8 mouse cellular contexts compared by ENCODE assay signal in genomic region chr8:11700060-11701032, GRCm38 (mm10). TPM values are rescaled to one million over a fixed set of nuclear protein-coding genes. Genes with fewer than 3 reads are reported as not detected.
DNase-seq lines count a peak whose midpoint lies in the region; ATAC-seq lines count a peak whose summit lies in the region.

No protein-coding gene starts in this region.

- no peaks in the 10 kb centered on the region for H3K36me3 ChIP-seq in heart, embryonic 13.5 days
- no peaks in the 10 kb centered on the region for H3K36me3 ChIP-seq in liver, embryonic 12.5 days
- no peaks in the 10 kb centered on the region for H3K36me3 ChIP-seq in stomach, embryonic 14.5 days (ENCODE audit: control insufficient read depth, insufficient read depth, low read length)

- peaks cover 20% of the 10 kb centered on the region for H3K4me1 ChIP-seq in heart, embryonic 13.5 days
- peaks cover 6% of the 10 kb centered on the region; the same call in 1 of the 2 replicates for H3K4me1 ChIP-seq in liver, embryonic 12.5 days
- no peaks in the 10 kb centered on the region for H3K4me1 ChIP-seq in stomach, embryonic 14.5 days (ENCODE audit: control insufficient read depth, insufficient read depth, low read length)

- peak; percentile 72 for ATAC-seq in erythroblast, adult 5-6 weeks (replicated peaks; ENCODE audit: low FRiP score, poor library complexity, severe bottlenecking)
- ATAC-seq in heart, embryonic 13.5 days (ENCODE audit: extremely low read depth, insufficient number of reproducible peaks, low FRiP score, low TSS enrichment) = peak; percentile 56; the same call in 1 of the 2 replicates
- ATAC-seq in liver, embryonic 12.5 days = peak; percentile 59
- no peak for ATAC-seq in stomach, embryonic 14.5 days (ENCODE audit: insufficient number of reproducible peaks, insufficient read depth, low FRiP score, low read depth)

- H3K27me3 ChIP-seq in heart, embryonic 13.5 days (replicated peaks) = peaks cover 6% of the 10 kb centered on the region
- H3K27me3 ChIP-seq in liver, embryonic 12.5 days (replicated peaks) = peaks cover 12% of the 10 kb centered on the region; the same call in 1 of the 2 replicates
- no peaks in the 10 kb centered on the region for H3K27me3 ChIP-seq in stomach, embryonic 14.5 days (ENCODE audit: control insufficient read depth, insufficient read depth, low read length)

- H3K4me2 ChIP-seq in heart, embryonic 13.5 days = peak overlapping the region; percentile 65
- peak overlapping the region; percentile 30 for H3K4me2 ChIP-seq in liver, embryonic 12.5 days
- peak overlapping the region; percentile 31 for H3K4me2 ChIP-seq in stomach, embryonic 14.5 days (replicated peaks; ENCODE audit: low read depth, low read length)

- WGBS in heart, embryonic 13.5 days = 33% methylated on average over 26 of the region's 26 CpGs
- 37% methylated on average over 26 of the region's 26 CpGs for WGBS in liver, embryonic 12.5 days (ENCODE audit: insufficient replicate concordance)
- 35% methylated on average over 26 of the region's 26 CpGs for WGBS in stomach, embryonic 14.5 days

- 0 out of 2 replicates have a peak overlapping the region, but pooled peaks have one; percentile 29 for H3K27ac ChIP-seq in heart, embryonic 13.5 days (replicated peaks)
- H3K27ac ChIP-seq in liver, embryonic 12.5 days = no peak overlapping the region
- H3K27ac ChIP-seq in stomach, embryonic 14.5 days (ENCODE audit: low read length) = no peak overlapping the region

- no peaks in the 10 kb centered on the region for H3K9me3 ChIP-seq in heart, embryonic 13.5 days
- H3K9me3 ChIP-seq in liver, embryonic 12.5 days (replicated peaks) = no peaks in the 10 kb centered on the region
- no peaks in the 10 kb centered on the region for H3K9me3 ChIP-seq in stomach, embryonic 14.5 days (ENCODE audit: control insufficient read depth, low read depth, low read length)

- peak; percentile 70 to 71 for DNase-seq in B cell, adult 2 months
- peak; percentile 84 for DNase-seq in brain, adult 2 months (ENCODE audit: low read depth, low spot score)
- DNase-seq in kidney, postnatal 10 days = peak; percentile 89
- DNase-seq in natural killer cell, adult 2 months (ENCODE audit: low spot score in 2 of 2) = peak; percentile 9 to 53

- H3K9ac ChIP-seq in heart, embryonic 13.5 days = peak overlapping the region; percentile 67
- H3K9ac ChIP-seq in liver, embryonic 12.5 days = no peak overlapping the region
- no peak overlapping the region for H3K9ac ChIP-seq in stomach, embryonic 14.5 days (replicated peaks; ENCODE audit: low read depth, low read length)

- peak overlapping the region; percentile 36 for H3K4me3 ChIP-seq in heart, embryonic 13.5 days
- no peak overlapping the region for H3K4me3 ChIP-seq in liver, embryonic 12.5 days
- H3K4me3 ChIP-seq in stomach, embryonic 14.5 days (ENCODE audit: low read depth, low read length) = no peak overlapping the region

RNA-seq across cellular contexts. Expression of gene 1700016D06Rik, which starts 0.5 kb away (rescaled TPM):
- not detected in 2 replicates for total RNA-seq in erythroblast, adult 5-6 weeks (2015; ENCODE audit: low replicate concordance)
- total RNA-seq in erythroblast, adult 5-6 weeks (2017; ENCODE audit: low replicate concordance) = not detected in 2 replicates
- polyA plus RNA-seq in heart, embryonic 13.5 days (2015; fragmentation: Nextera tagmentation; extraction: Ambion mirVana) = not detected in 2 replicates
- polyA plus RNA-seq in liver, embryonic 12.5 days (2016; fragmentation: Nextera tagmentation; extraction: Ambion mirVana) = not detected in 2 replicates
- polyA plus RNA-seq in stomach, embryonic 14.5 days (2014; fragmentation: Nextera tagmentation; extraction: Ambion mirVana) = not detected in 2 replicates

RNA-seq across cellular contexts. Expression of gene Arhgef7, which starts 27.2 kb away (rescaled TPM):
- total RNA-seq in erythroblast, adult 5-6 weeks (2015; ENCODE audit: low replicate concordance) = 5.4 and 10.9 TPM in 2 replicates
- 1.9 and 5.6 TPM in 2 replicates for total RNA-seq in erythroblast, adult 5-6 weeks (2017; ENCODE audit: low replicate concordance)
- 44.8 and 45.8 TPM in 2 replicates for polyA plus RNA-seq in heart, embryonic 13.5 days (2015; fragmentation: Nextera tagmentation; extraction: Ambion mirVana)
- 19.1 and 19.5 TPM in 2 replicates for polyA plus RNA-seq in liver, embryonic 12.5 days (2016; fragmentation: Nextera tagmentation; extraction: Ambion mirVana)
- 37.0 and 37.4 TPM in 2 replicates for polyA plus RNA-seq in stomach, embryonic 14.5 days (2014; fragmentation: Nextera tagmentation; extraction: Ambion mirVana)

Comparison
In these comparisons a context has a peak if more than half of its experiments do, and no peak if none do; other contexts are left out.
1. DNase-seq: peak in every context shown above with its lines; median percentile 89 in kidney, postnatal 10 days; 84 in brain, adult 2 months; 70 in B cell, adult 2 months; 31 in natural killer cell, adult 2 months.